Mouse (Mus musculus) skeletal muscle tissue, postnatal 0 days (tissue): ENCODE data around the gene Pde10a. TPM values are rescaled to one million over a fixed set of nuclear protein-coding genes. Genes with fewer than 3 reads are reported as not detected.

Experiments
- polyA plus RNA-seq: library from polyadenylated mRNA; unstranded; fragments of >200 nt; fragmentation: Nextera tagmentation; extraction: Ambion mirVana; gene quantifications from 2 replicates; pipeline ENCODE4 v1.2.1, GENCODE M21; 2015

Pde10a gene
- polyA plus RNA-seq: 0.96 and 1.6 TPM in 2 replicates

GRCm38 (mm10) chr17:8525225-8525721 lies at the start of gene Pde10a:
TSS of gene Pde10a (plus strand) at chr17:8525372.

GRCm38 (mm10) chr17:8566850-8567249 lies 41.7 kb downstream of the Pde10a start, which contains the start of gene Gm17087:
TSS of gene Gm17087 (minus strand) at chr17:8566950.

GRCm38 (mm10) chr17:8988119-8988807 lies 463.1 kb downstream of the Pde10a start, which contains the start of gene 1700010I14Rik:
TSS of gene 1700010I14Rik (plus strand) at chr17:8988333.

Other genes with a start within 250 kb of the Pde10a start
- 553 and 568 TPM in 2 replicates for gene Mpc1, start 242.5 kb upstream of the Pde10a start, polyA plus RNA-seq
- gene Sft2d1, start 214.3 kb upstream of the Pde10a start, polyA plus RNA-seq: 45.4 and 54.9 TPM in 2 replicates
- not detected in 2 replicates for gene Prr18, start 187.9 kb upstream of the Pde10a start, polyA plus RNA-seq
- gene T2, start 169.4 kb upstream of the Pde10a start, polyA plus RNA-seq: not detected in 2 replicates
- 0.23 TPM in 1 of 2 replicates, not detected in the other for gene T, start 90.9 kb upstream of the Pde10a start, polyA plus RNA-seq
- gene Gm17087, start 41.6 kb downstream of the Pde10a start, polyA plus RNA-seq: not detected in 2 replicates